8 mouse cellular contexts compared by ENCODE assay signal in the genomic region with DNA sequence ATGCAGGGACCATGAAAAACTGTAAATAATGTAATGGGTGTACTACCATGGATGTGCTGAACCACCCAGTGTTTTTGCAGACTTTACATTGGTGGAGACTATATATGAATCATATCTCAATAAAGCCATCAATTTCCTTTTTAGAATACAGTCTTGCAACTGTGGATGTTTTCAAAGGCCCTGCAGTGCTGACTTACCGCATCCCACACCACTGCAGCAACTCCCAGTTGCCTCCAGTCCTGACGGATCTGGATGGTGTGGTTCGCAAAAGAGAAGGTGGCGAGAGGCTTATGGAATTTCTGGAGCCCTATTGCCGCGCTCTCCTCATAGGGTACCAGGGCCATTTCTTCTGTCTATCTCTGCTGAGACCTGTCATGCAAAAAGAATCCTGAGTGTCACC. TPM values are rescaled to one million over a fixed set of nuclear protein-coding genes. Genes with fewer than 3 reads are reported as not detected.
DNase-seq lines count a peak whose midpoint lies in the region; ATAC-seq and TF ChIP-seq lines count a peak whose summit lies in the region.

No protein-coding gene starts in this region.

- H3K4me3 ChIP-seq in spleen, adult 2 months (ENCODE audit: extremely low read depth, insufficient read depth, insufficient read length) = peak overlapping the region; percentile 86; the same call in 1 of the 2 replicates
- H3K4me3 ChIP-seq in limb, embryonic 15.5 days = peak overlapping the region; percentile 77
- peak overlapping the region; percentile 82; the same call in 1 of the 2 replicates for H3K4me3 ChIP-seq in stomach, postnatal 0 days (ENCODE audit: low read depth, low read length)

- DNase-seq in CD4-positive, CD25-positive, alpha-beta regulatory T cell, adult 2 months (ENCODE audit: low read depth, low spot score) = peak; percentile 13
- no peak for DNase-seq in spleen, adult 2 months (ENCODE audit: low read depth in 1 of 2, low spot score in 2 of 2)
- no peak for DNase-seq in spleen, adult 18-20 months
- no peak for DNase-seq in stomach, postnatal 0 days (ENCODE audit: low spot score)
- no peak for DNase-seq in thymus, postnatal 36 days
- DNase-seq in layer of hippocampus, postnatal 25 days (ENCODE audit: extremely low spot score in 1 of 2, low spot score in 1 of 2) = no peak

- no peaks in the 10 kb centered on the region for H3K4me1 ChIP-seq in spleen, adult 2 months (ENCODE audit: control insufficient read depth, insufficient read depth, insufficient read length)
- H3K4me1 ChIP-seq in limb, embryonic 15.5 days = peaks cover 29% of the 10 kb centered on the region
- H3K4me1 ChIP-seq in stomach, postnatal 0 days (replicated peaks; ENCODE audit: control insufficient read depth, insufficient read depth) = 0 out of 2 replicates have a peak, but pooled peaks cover 2% of the 10 kb centered on the region

- H3K27me3 ChIP-seq in spleen, adult 2 months (ENCODE audit: control insufficient read depth, insufficient read depth, low read length) = no peaks in the 10 kb centered on the region
- no peaks in the 10 kb centered on the region for H3K27me3 ChIP-seq in limb, embryonic 15.5 days
- no peaks in the 10 kb centered on the region for H3K27me3 ChIP-seq in stomach, postnatal 0 days (ENCODE audit: control insufficient read depth, insufficient read depth, low read length)

- no peak for TF ChIP-seq EP300 in stomach, postnatal 0 days (optimal IDR thresholded peaks at IDR 0.05)

- H3K36me3 ChIP-seq in spleen, adult 2 months (ENCODE audit: control insufficient read depth, insufficient read depth, low read length) = no peaks in the 10 kb centered on the region
- H3K36me3 ChIP-seq in limb, embryonic 15.5 days = peaks cover 8% of the 10 kb centered on the region; the same call in 1 of the 2 replicates
- no peaks in the 10 kb centered on the region; the same call in 1 of the 2 replicates for H3K36me3 ChIP-seq in stomach, postnatal 0 days (ENCODE audit: control insufficient read depth, insufficient read depth, low read length)

- H3K9me3 ChIP-seq in limb, embryonic 15.5 days = no peaks in the 10 kb centered on the region
- no peaks in the 10 kb centered on the region for H3K9me3 ChIP-seq in stomach, postnatal 0 days (ENCODE audit: control insufficient read depth, low read length)

- TF ChIP-seq CTCF in spleen, adult 2 months (IDR thresholded peaks at IDR 0.05; ENCODE audit: extremely low read depth, insufficient read depth, insufficient read length, insufficient replicate concordance) = no peak
- no peak for TF ChIP-seq CTCF in stomach, postnatal 0 days (IDR thresholded peaks at IDR 0.05; ENCODE audit: low read depth)

- H3K9ac ChIP-seq in limb, embryonic 15.5 days = no peak overlapping the region
- H3K9ac ChIP-seq in stomach, postnatal 0 days (ENCODE audit: low read length) = no peak overlapping the region

- ATAC-seq in CD4-positive, CD25-positive, alpha-beta regulatory T cell, adult 4 months = no peak
- no peak for ATAC-seq in limb, embryonic 15.5 days (ENCODE audit: insufficient number of reproducible peaks, low FRiP score, low TSS enrichment, low read depth)
- no peak for ATAC-seq in stomach, postnatal 0 days (ENCODE audit: low FRiP score, low TSS enrichment)

- H3K4me2 ChIP-seq in limb, embryonic 15.5 days = peak overlapping the region; percentile 69
- H3K4me2 ChIP-seq in stomach, postnatal 0 days (replicated peaks; ENCODE audit: low read depth) = peak overlapping the region; percentile 85

- 85% methylated on average over 6 of the region's 6 CpGs for WGBS in spleen, adult 2 months
- 49% methylated on average over 6 of the region's 6 CpGs for WGBS in limb, embryonic 15.5 days
- WGBS in stomach, postnatal 0 days = 64% methylated on average over 6 of the region's 6 CpGs

- no peak for TF ChIP-seq POLR2A in spleen, adult 2 months (IDR thresholded peaks at IDR 0.05; ENCODE audit: low read depth, low read length)

- H3K27ac ChIP-seq in spleen, adult 2 months (ENCODE audit: insufficient read depth, low read length) = peak overlapping the region; percentile 23; the same call in 1 of the 2 replicates
- peak overlapping the region; percentile 99 for H3K27ac ChIP-seq in limb, embryonic 15.5 days
- H3K27ac ChIP-seq in stomach, postnatal 0 days (replicated peaks) = peak overlapping the region; percentile 98

RNA-seq across cellular contexts. Expression of a gene that starts 1.0 kb away (rescaled TPM):
- polyA plus RNA-seq in CD4-positive, CD25-positive, alpha-beta regulatory T cell, adult 4 months (2017; shearing (Covaris generic)) = 10 to 100 TPM; 27.2 to 31.9 TPM
- polyA plus RNA-seq in spleen, adult 2 months (2012; rRNA removed) = 4.4 and 5.5 TPM in 2 replicates
- 25.4 and 31.7 TPM in 2 replicates for polyA plus RNA-seq in limb, embryonic 15.5 days (2015; fragmentation: Nextera tagmentation; extraction: Ambion mirVana)
- 14.8 and 15.0 TPM in 2 replicates for polyA plus RNA-seq in stomach, postnatal 0 days (2015; fragmentation: Nextera tagmentation; extraction: Ambion mirVana)
- 10 to 100 TPM in 1 of 2 experiments, 1 to 10 TPM in 1; 9.4 to 10.4 TPM for total RNA-seq in layer of hippocampus, postnatal 25 days (2021)

Comparison
In these comparisons a context has a peak if more than half of its experiments do, and no peak if none do; other contexts are left out.
1. H3K27ac ChIP-seq: peak in every context shown above with its lines; median percentile 99 in limb, embryonic 15.5 days; 98 in stomach, postnatal 0 days; 23 in spleen, adult 2 months.